Mouse (Mus musculus): ENCODE data around the gene Map2k3. TPM values are rescaled to one million over a fixed set of nuclear protein-coding genes. Genes with fewer than 3 reads are reported as not detected.

Gene Map2k3
- polyA plus RNA-seq, 3 experiments from 2014 or later, result 46.2 to 121 (median 54.2) TPM

GRCm38 (mm10) chr11:60962709-60963108, 30.9 kb downstream of the Map2k3 start:
- no peak for ATAC-seq

- no peak for ATAC-seq
Observed at GRCm38 (mm10) chr11:60966974-60967373, 35.1 kb downstream of the Map2k3 start.

DNA sequence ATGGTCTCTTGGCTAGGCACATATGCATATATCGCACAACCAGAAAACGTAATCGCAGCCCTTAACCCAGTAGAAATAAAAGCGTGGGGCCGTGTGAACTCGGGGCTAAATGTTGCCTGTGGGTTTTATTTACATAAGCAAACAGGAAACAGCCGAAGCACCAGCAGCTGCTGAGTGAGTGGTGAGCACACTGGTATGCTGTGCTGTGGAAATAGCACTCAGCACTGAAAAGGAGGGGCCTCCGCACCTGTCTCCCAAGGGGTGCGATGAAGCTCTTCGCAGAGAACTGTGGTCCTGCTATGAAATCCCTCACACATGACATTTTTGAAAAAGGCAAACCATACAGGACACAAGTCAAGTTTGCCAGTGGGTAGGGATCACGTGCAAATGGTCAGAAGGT, 43.3 kb downstream of the Map2k3 start:
- no peak for ATAC-seq

DNA sequence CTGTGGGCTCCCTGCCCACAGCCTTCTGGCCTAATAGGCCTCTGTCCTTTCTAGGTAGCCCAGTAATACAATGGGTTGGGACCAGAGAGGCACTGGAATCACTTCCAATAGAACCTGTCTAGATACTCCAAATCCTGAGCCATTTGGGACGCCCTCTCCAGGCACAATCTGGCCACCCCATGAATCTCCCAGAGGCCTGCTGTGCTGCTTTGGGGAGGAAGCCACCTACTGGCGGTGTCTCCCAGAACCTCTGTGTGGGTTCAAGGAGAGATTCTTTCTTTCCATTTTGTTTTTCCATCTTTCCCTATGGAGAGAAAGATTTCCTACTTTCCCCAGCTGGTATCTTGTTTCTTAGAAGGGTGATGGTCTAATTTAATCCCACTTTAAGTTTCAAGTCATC, 44.4 kb downstream of the Map2k3 start:
- ATAC-seq, result no peak

- no peak for ATAC-seq
Observed at GRCm38 (mm10) chr11:60976742-60977141, 44.9 kb downstream of the Map2k3 start.

DNA sequence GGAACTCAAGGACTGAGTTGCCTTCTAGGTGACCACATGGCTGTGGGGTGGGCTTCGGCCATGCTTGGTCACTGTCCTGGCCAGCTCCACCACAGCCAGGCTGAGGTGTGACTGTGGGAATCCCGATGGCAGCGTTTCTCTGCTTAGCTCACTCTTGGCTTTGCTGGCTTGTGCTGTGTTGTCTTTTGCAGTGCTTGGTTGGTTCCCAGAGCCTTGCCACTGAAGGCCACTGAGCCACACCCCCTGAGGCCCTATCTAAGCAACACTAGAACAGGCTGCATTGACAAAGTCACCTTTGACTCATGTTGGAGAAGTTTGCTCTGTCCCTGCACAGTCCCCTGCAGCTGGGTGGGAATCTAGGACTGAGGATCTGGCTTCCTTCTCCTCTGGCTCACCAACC, 45.3 kb downstream of the Map2k3 start:
- no peak for ATAC-seq

DNA sequence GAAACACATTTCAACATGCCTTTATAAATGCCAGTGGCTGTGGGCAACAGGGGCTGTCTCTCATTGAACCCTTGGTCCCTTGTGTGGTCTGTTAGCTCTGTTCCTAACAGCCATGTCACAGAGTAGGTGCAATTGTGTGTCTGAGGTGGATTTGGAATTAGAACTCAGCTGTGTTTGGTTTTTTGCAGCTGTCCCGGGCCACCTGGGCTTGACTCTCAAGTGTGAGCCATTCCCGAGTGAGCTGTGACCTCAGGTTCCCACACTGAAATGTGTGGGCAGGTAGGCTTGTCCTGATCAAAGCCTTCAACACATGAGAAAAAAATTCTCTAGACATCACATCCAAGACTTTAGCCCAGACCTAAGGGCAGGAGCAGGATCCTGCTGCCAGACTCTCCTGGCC, 46.8 kb downstream of the Map2k3 start:
- no peak for ATAC-seq

DNA sequence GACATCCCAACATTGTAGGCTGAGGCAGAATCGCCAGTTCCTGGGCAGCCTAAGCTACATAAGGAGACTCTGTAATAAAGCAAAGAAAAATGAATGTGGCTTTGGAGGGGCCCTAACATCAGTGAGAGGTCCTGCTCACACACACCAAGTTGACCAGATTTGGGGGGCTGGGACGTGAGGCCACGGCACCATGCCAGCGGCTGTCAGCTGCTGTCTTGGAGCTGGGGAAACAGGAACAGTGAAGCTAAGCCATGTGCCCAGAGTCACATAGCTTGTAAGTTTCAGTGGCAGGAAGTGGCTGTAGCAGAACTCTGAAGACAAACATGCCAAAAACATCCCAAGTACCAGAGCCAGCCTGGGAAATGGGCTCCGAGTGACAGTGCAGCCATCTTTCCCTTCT, 48.0 kb downstream of the Map2k3 start:
- no peak for ATAC-seq

GRCm38 (mm10) chr11:60981693-60982486, 50.1 kb downstream of the Map2k3 start:
- no peak for ATAC-seq

GRCm38 (mm10) chr11:60984912-60985558, 53.2 kb downstream of the Map2k3 start:
- no peak for ATAC-seq

DNA sequence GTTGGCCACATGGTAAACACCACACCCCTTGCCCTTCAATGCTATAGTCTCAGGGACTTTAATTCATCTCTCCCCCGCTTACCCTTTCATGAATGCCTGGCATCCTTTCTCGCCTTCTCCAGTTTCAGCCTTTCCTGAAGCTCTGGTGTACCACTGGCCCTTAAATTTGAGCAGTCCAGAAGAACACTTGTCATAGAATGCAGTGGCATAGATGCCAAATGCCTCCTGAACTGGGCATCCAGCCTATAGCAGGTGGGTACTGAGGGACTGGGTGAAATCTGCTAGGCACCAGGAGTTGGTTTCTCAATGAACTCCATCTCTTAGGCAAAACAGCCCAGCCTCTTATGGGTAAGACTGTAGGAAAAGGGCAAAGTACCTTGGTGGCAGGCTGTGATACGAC, 58.6 kb downstream of the Map2k3 start:
- ATAC-seq, result no peak

Other genes with a start within 250 kb of the Map2k3 start
- 10 to 100 TPM in 1 of 3 experiments, 1 to 10 TPM in 2; 6.6 to 10.3 (median 9.9) TPM for gene Llgl1, start 232.3 kb upstream of the Map2k3 start, polyA plus RNA-seq (2017; shearing (Covaris generic))
- 10 to 100 TPM; 77.5 to 90.2 (median 77.9) TPM for gene Flii, start 204.8 kb upstream of the Map2k3 start, polyA plus RNA-seq (2017; shearing (Covaris generic))
- 10 to 100 TPM in 2 of 3 experiments, 1 to 10 TPM in 1; 8.7 to 11.4 (median 10.3) TPM for gene Mief2, start 203.6 kb upstream of the Map2k3 start, polyA plus RNA-seq (2017; shearing (Covaris generic))
- gene Top3a, start 154.7 kb upstream of the Map2k3 start, polyA plus RNA-seq (2017; shearing (Covaris generic)), result 10 to 100 TPM; 10.6 to 13.8 (median 12.5) TPM
- gene Smcr8, start 154.5 kb upstream of the Map2k3 start, polyA plus RNA-seq (2017; shearing (Covaris generic)), result 1 to 10 TPM; 5.5 to 6.7 (median 6.3) TPM
- 10 to 100 TPM; 13.3 to 16.0 (median 15.6) TPM for gene Shmt1, start 120.3 kb upstream of the Map2k3 start, polyA plus RNA-seq (2017; shearing (Covaris generic))
- gene Dhrs7b, start 101.4 kb upstream of the Map2k3 start, polyA plus RNA-seq (2017; shearing (Covaris generic)), result 10 to 100 TPM; 16.1 to 20.6 (median 19.2) TPM
- gene Tmem11, start 52.8 kb upstream of the Map2k3 start, polyA plus RNA-seq (2017; shearing (Covaris generic)), result 10 to 100 TPM; 22.8 to 30.3 (median 28.2) TPM
- gene Natd1, start 17.3 kb upstream of the Map2k3 start, polyA plus RNA-seq (2017; shearing (Covaris generic)), result 1 to 10 TPM; 5.4 to 6.7 (median 6.4) TPM
- gene Kcnj12, start 90.5 kb downstream of the Map2k3 start, polyA plus RNA-seq (2017; shearing (Covaris generic)), result not detected
- 10 to 100 TPM; 38.1 to 64.0 (median 57.2) TPM for gene Tnfrsf13b, start 194.7 kb downstream of the Map2k3 start, polyA plus RNA-seq (2017; shearing (Covaris generic))
- 10 to 100 TPM in 1 of 3 experiments, 1 to 10 TPM in 2; 6.9 to 14.7 (median 9.7) TPM for gene Usp22, start 243.0 kb downstream of the Map2k3 start, polyA plus RNA-seq (2017; shearing (Covaris generic))

Measured in inflammation-experienced regulatory T-cells, adult 6 months (primary cell).